ENCODE assay signal across 8 mouse cellular contexts in the genomic region with DNA sequence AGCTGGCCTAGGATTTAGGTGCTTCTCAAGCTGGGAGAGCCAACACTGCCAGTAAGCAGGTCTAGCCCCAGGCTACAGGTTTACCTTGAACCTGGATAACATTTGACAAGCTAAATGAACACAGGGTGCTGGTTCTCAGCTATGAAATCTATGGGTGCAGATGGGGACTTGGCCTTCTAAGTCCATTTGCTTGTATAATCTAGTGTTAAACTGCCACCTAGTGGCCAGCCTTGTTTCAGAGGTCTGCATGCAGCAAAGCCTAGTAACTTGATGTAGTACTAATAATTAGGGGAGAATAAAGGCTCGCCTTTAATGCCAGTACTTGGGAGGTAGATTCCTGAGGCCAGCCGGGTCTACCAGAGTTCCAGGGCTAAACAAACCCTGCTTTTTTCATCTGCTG. TPM values are rescaled to one million over a fixed set of nuclear protein-coding genes. Genes with fewer than 3 reads are reported as not detected.
DNase-seq lines count a peak whose midpoint lies in the region; ATAC-seq lines count a peak whose summit lies in the region.

No protein-coding gene starts in this region.

- no peak overlapping the region for H3K9ac ChIP-seq in embryonic facial prominence, embryonic 12.5 days
- no peak overlapping the region for H3K9ac ChIP-seq in heart, embryonic 14.5 days (ENCODE audit: low read length)
- H3K9ac ChIP-seq in liver, embryonic 15.5 days = no peak overlapping the region

- H3K27ac ChIP-seq in embryonic facial prominence, embryonic 12.5 days = 0 out of 2 replicates have a peak overlapping the region, but pooled peaks have one; percentile 25
- no peak overlapping the region for H3K27ac ChIP-seq in heart, embryonic 14.5 days (replicated peaks in 1 of 2; ENCODE audit: control insufficient read depth in 1 of 2, insufficient read depth in 1 of 2, low read depth in 2 of 2, low read length in 2 of 2)
- no peak overlapping the region; the same call in 1 of the 2 replicates for H3K27ac ChIP-seq in liver, embryonic 15.5 days (replicated peaks)

- no peak for ATAC-seq in embryonic facial prominence, embryonic 12.5 days (ENCODE audit: insufficient number of reproducible peaks, insufficient read depth, low FRiP score, low TSS enrichment)
- ATAC-seq in heart, embryonic 14.5 days (ENCODE audit: insufficient number of reproducible peaks, insufficient read depth, low FRiP score, low read depth) = no peak
- ATAC-seq in liver, embryonic 15.5 days (ENCODE audit: insufficient read depth) = no peak
- ATAC-seq in neutrophil, adult 5-6 weeks (ENCODE audit: extremely low read depth, insufficient number of reproducible peaks, low FRiP score, poor library complexity, severe bottlenecking) = 0 out of 2 replicates have a peak, but pooled peaks have one; percentile 17

- peak overlapping the region; percentile 15 for H3K4me3 ChIP-seq in embryonic facial prominence, embryonic 12.5 days
- H3K4me3 ChIP-seq in heart, embryonic 14.5 days (ENCODE audit: control insufficient read depth in 1 of 2, insufficient read depth in 1 of 2, low read depth in 1 of 2, low read length in 2 of 2) = no peak overlapping the region
- 0 out of 2 replicates have a peak overlapping the region, but pooled peaks have one; percentile 7 for H3K4me3 ChIP-seq in liver, embryonic 15.5 days (replicated peaks)

- H3K36me3 ChIP-seq in embryonic facial prominence, embryonic 12.5 days = peaks cover 31% of the 10 kb centered on the region
- H3K36me3 ChIP-seq in heart, embryonic 14.5 days (ENCODE audit: control insufficient read depth, insufficient read depth, low read length) = peaks cover 53% of the 10 kb centered on the region
- H3K36me3 ChIP-seq in liver, embryonic 15.5 days (replicated peaks) = peaks cover 53% of the 10 kb centered on the region

- H3K4me2 ChIP-seq in embryonic facial prominence, embryonic 12.5 days (replicated peaks) = peak overlapping the region; percentile 19
- peak overlapping the region; percentile 27; the same call in 1 of the 2 replicates for H3K4me2 ChIP-seq in heart, embryonic 14.5 days (ENCODE audit: low read length)
- peak overlapping the region; percentile 29 for H3K4me2 ChIP-seq in liver, embryonic 15.5 days

- H3K9me3 ChIP-seq in embryonic facial prominence, embryonic 12.5 days = no peaks in the 10 kb centered on the region
- no peaks in the 10 kb centered on the region for H3K9me3 ChIP-seq in heart, embryonic 14.5 days (ENCODE audit: control insufficient read depth, low read length)
- H3K9me3 ChIP-seq in liver, embryonic 15.5 days (replicated peaks) = no peaks in the 10 kb centered on the region

- no peaks in the 10 kb centered on the region for H3K27me3 ChIP-seq in embryonic facial prominence, embryonic 12.5 days
- no peaks in the 10 kb centered on the region for H3K27me3 ChIP-seq in heart, embryonic 14.5 days (ENCODE audit: control insufficient read depth, insufficient read depth, low read length)
- H3K27me3 ChIP-seq in liver, embryonic 15.5 days = no peaks in the 10 kb centered on the region

- WGBS in embryonic facial prominence, embryonic 12.5 days = 29% methylated on average over 2 of the region's 2 CpGs
- 38% methylated on average over 2 of the region's 2 CpGs for WGBS in heart, embryonic 14.5 days
- WGBS in liver, embryonic 15.5 days (ENCODE audit: insufficient replicate concordance) = 30% methylated on average over 2 of the region's 2 CpGs

- DNase-seq in B cell, adult 2 months = peak; percentile 81 to 83
- DNase-seq in adrenal gland, adult 8-10 months = peak; percentile 50
- DNase-seq in kidney, postnatal 10 days = peak; percentile 90
- DNase-seq in thymus, postnatal 36 days = peak; percentile 60 to 70

- H3K4me1 ChIP-seq in embryonic facial prominence, embryonic 12.5 days = peaks cover 45% of the 10 kb centered on the region
- peaks cover 7 to 29% of the 10 kb centered on the region in 2 experiments for H3K4me1 ChIP-seq in heart, embryonic 14.5 days (ENCODE audit: control insufficient read depth in 2 of 2, insufficient read depth in 2 of 2, low read length in 2 of 2)
- peaks cover 27% of the 10 kb centered on the region for H3K4me1 ChIP-seq in liver, embryonic 15.5 days (replicated peaks)

RNA-seq across cellular contexts. Expression of a gene that starts 4.5 kb away (rescaled TPM):
- 1,000 to 10,000 TPM; 1,250 to 2,890 (median 1,476) TPM for total RNA-seq in adrenal gland, adult 8-10 months (2022)
- 2,550 and 2,595 TPM in 2 replicates for polyA plus RNA-seq in embryonic facial prominence, embryonic 12.5 days (2016; fragmentation: Nextera tagmentation; extraction: Ambion mirVana)
- 1,682 and 1,761 TPM in 2 replicates for polyA plus RNA-seq in heart, embryonic 14.5 days (2014; fragmentation: Nextera tagmentation; extraction: Ambion mirVana)
- 1,128 and 1,129 TPM in 2 replicates for polyA plus RNA-seq in liver, embryonic 15.5 days (2015; fragmentation: Nextera tagmentation; extraction: Ambion mirVana)
- 1,488 and 1,684 TPM in 2 replicates for total RNA-seq in neutrophil, adult 5-6 weeks (2017)

Comparison
In these comparisons a context has a peak if more than half of its experiments do, and no peak if none do; other contexts are left out.
1. H3K4me3 ChIP-seq: peak in embryonic facial prominence, embryonic 12.5 days (single experiment) and liver, embryonic 15.5 days (single experiment); none in heart, embryonic 14.5 days (0 of 2).
2. Peak in every context shown above with its lines, with median percentiles within 50 percentile points of each other: DNase-seq and H3K4me2 ChIP-seq.